Mouse (Mus musculus): Measurements from ENCODE around the gene Camk2g. TPM values are rescaled to one million over a fixed set of nuclear protein-coding genes. Genes with fewer than 3 reads are reported as not detected.
A peak's percentile ranks its signal among the peaks of the same experiment; 100 is the strongest.

Gene Camk2g
- polyA plus RNA-seq, 1 experiment = 16.4 TPM

GRCm38 (mm10) chr14:20741301-20741700 lies 52.6 kb downstream of the Camk2g start:
- H3K4me3 ChIP-seq (ENCODE audit: control insufficient read depth, low read depth, low read length) = no peak overlapping the region
- no peak overlapping the region for H3K27ac ChIP-seq (ENCODE audit: control insufficient read depth, insufficient read depth, low read depth, low read length)
- no peaks in the 10 kb centered on the region; the same call in 1 of the 2 replicates for H3K4me1 ChIP-seq (ENCODE audit: control insufficient read depth, insufficient read depth, low read length)
- no peak for TF ChIP-seq POLR2A (IDR thresholded peaks at IDR 0.05; ENCODE audit: control insufficient read depth, low read depth, low read length)
- no peak for TF ChIP-seq CTCF (IDR thresholded peaks at IDR 0.05; ENCODE audit: control insufficient read depth, insufficient read depth, insufficient replicate concordance, low read depth, low read length)
- H3K36me3 ChIP-seq (ENCODE audit: control insufficient read depth, insufficient read depth, low read length) = no peaks in the 10 kb centered on the region; the same call in 1 of the 2 replicates
- H3K27me3 ChIP-seq (ENCODE audit: control insufficient read depth, insufficient read depth, low read length) = no peaks in the 10 kb centered on the region

- peaks cover 11% of the 10 kb centered on the region for H3K4me1 ChIP-seq (ENCODE audit: control insufficient read depth, insufficient read depth, low read length)
- H3K27me3 ChIP-seq (ENCODE audit: control insufficient read depth, insufficient read depth, low read length) = no peaks in the 10 kb centered on the region
- TF ChIP-seq CTCF (IDR thresholded peaks at IDR 0.05; ENCODE audit: control insufficient read depth, insufficient read depth, insufficient replicate concordance, low read depth, low read length) = no peak
- TF ChIP-seq POLR2A (IDR thresholded peaks at IDR 0.05; ENCODE audit: control insufficient read depth, low read depth, low read length) = no peak
- no peaks in the 10 kb centered on the region; the same call in 1 of the 2 replicates for H3K36me3 ChIP-seq (ENCODE audit: control insufficient read depth, insufficient read depth, low read length)
- no peak overlapping the region for H3K4me3 ChIP-seq (ENCODE audit: control insufficient read depth, low read depth, low read length)
- no peak overlapping the region for H3K27ac ChIP-seq (ENCODE audit: control insufficient read depth, insufficient read depth, low read depth, low read length)
These were observed 55.4 kb downstream of the Camk2g start for GRCm38 (mm10) chr14:20738511-20738910.

- TF ChIP-seq CTCF (IDR thresholded peaks at IDR 0.05; ENCODE audit: control insufficient read depth, insufficient read depth, insufficient replicate concordance, low read depth, low read length) (peak; percentile 63; the same call in 1 of the 2 replicates), POLR2A (IDR thresholded peaks at IDR 0.05; ENCODE audit: control insufficient read depth, low read depth, low read length) (no peak)
- H3K4me1 ChIP-seq (ENCODE audit: control insufficient read depth, insufficient read depth, low read length) = peaks cover 14% of the 10 kb centered on the region
- H3K36me3 ChIP-seq (ENCODE audit: control insufficient read depth, insufficient read depth, low read length) = no peaks in the 10 kb centered on the region; the same call in 1 of the 2 replicates
- H3K27ac ChIP-seq (ENCODE audit: control insufficient read depth, insufficient read depth, low read depth, low read length) = no peak overlapping the region
- H3K27me3 ChIP-seq (ENCODE audit: control insufficient read depth, insufficient read depth, low read length) = no peaks in the 10 kb centered on the region
- H3K4me3 ChIP-seq (ENCODE audit: control insufficient read depth, low read depth, low read length) = no peak overlapping the region
These were observed 56.6 kb downstream of the Camk2g start for GRCm38 (mm10) chr14:20737306-20737705.

GRCm38 (mm10) chr14:20735892-20736390 lies 57.9 kb downstream of the Camk2g start:
- Histone ChIP-seq H3K27ac (ENCODE audit: control insufficient read depth, insufficient read depth, low read depth, low read length) (0 out of 2 replicates have a peak overlapping the region, but pooled peaks have one; percentile 18), H3K4me1 (ENCODE audit: control insufficient read depth, insufficient read depth, low read length) (peaks cover 14% of the 10 kb centered on the region), H3K36me3 (ENCODE audit: control insufficient read depth, insufficient read depth, low read length) (no peaks in the 10 kb centered on the region; the same call in none of the 2 replicates), H3K27me3 (ENCODE audit: control insufficient read depth, insufficient read depth, low read length) (no peaks in the 10 kb centered on the region), H3K4me3 (ENCODE audit: control insufficient read depth, low read depth, low read length) (no peak overlapping the region)
- no peak for TF ChIP-seq CTCF (IDR thresholded peaks at IDR 0.05; ENCODE audit: control insufficient read depth, insufficient read depth, insufficient replicate concordance, low read depth, low read length)
- 0 out of 2 replicates have a peak, but pooled peaks have one; percentile 12 for TF ChIP-seq POLR2A (IDR thresholded peaks at IDR 0.05; ENCODE audit: control insufficient read depth, low read depth, low read length)

GRCm38 (mm10) chr14:20735052-20735451 lies 58.8 kb downstream of the Camk2g start:
- no peak overlapping the region for H3K4me3 ChIP-seq (ENCODE audit: control insufficient read depth, low read depth, low read length)
- no peak for TF ChIP-seq POLR2A (IDR thresholded peaks at IDR 0.05; ENCODE audit: control insufficient read depth, low read depth, low read length)
- no peak for TF ChIP-seq CTCF (IDR thresholded peaks at IDR 0.05; ENCODE audit: control insufficient read depth, insufficient read depth, insufficient replicate concordance, low read depth, low read length)
- H3K27ac ChIP-seq (ENCODE audit: control insufficient read depth, insufficient read depth, low read depth, low read length) = peak overlapping the region; percentile 12; the same call in 1 of the 2 replicates
- no peaks in the 10 kb centered on the region for H3K27me3 ChIP-seq (ENCODE audit: control insufficient read depth, insufficient read depth, low read length)
- peaks cover 1% of the 10 kb centered on the region for H3K36me3 ChIP-seq (ENCODE audit: control insufficient read depth, insufficient read depth, low read length)
- H3K4me1 ChIP-seq (ENCODE audit: control insufficient read depth, insufficient read depth, low read length) = peaks cover 15% of the 10 kb centered on the region

GRCm38 (mm10) chr14:20733952-20734774 lies 59.7 kb downstream of the Camk2g start, which contains the start of gene Ndst2:
TSS of gene Ndst2 (minus strand) at chr14:20734562.
- Histone ChIP-seq H3K4me3 (ENCODE audit: control insufficient read depth, low read depth, low read length) (peak within 1 kb of the TSS; percentile 93), H3K36me3 (ENCODE audit: control insufficient read depth, insufficient read depth, low read length) (peaks cover 2% of the 10 kb centered on the region; the same call in 1 of the 2 replicates), H3K27ac (ENCODE audit: control insufficient read depth, insufficient read depth, low read depth, low read length) (peak within 1 kb of the TSS; percentile 77), H3K27me3 (ENCODE audit: control insufficient read depth, insufficient read depth, low read length) (no peaks in the 10 kb centered on the region), H3K4me1 (ENCODE audit: control insufficient read depth, insufficient read depth, low read length) (peaks cover 16% of the 10 kb centered on the region)
- TF ChIP-seq CTCF (IDR thresholded peaks at IDR 0.05; ENCODE audit: control insufficient read depth, insufficient read depth, insufficient replicate concordance, low read depth, low read length) = no peak
- TF ChIP-seq POLR2A (IDR thresholded peaks at IDR 0.05; ENCODE audit: control insufficient read depth, low read depth, low read length) = peak; percentile 43
